Mouse (Mus musculus) liver, adult 10 weeks (tissue): ENCODE results near the gene Fkbp9. TPM values are rescaled to one million over a fixed set of nuclear protein-coding genes. Genes with fewer than 3 reads are reported as not detected.

ENCODE experiments used
- polyA plus RNA-seq: library from polyadenylated mRNA; stranded (reverse); fragments of 350-450 nt; fragmentation: Illumina TruSeq; extraction: RNeasy Lipid Tissue Mini Kit (QIAGEN cat#74804); gene quantifications from one replicate; pipeline ENCODE4 v1.2.3, GENCODE M21; 2014; ENCODE audit warnings: low read depth, low replicate concordance

Fkbp9 gene
- 18.3 TPM for polyA plus RNA-seq

DNA sequence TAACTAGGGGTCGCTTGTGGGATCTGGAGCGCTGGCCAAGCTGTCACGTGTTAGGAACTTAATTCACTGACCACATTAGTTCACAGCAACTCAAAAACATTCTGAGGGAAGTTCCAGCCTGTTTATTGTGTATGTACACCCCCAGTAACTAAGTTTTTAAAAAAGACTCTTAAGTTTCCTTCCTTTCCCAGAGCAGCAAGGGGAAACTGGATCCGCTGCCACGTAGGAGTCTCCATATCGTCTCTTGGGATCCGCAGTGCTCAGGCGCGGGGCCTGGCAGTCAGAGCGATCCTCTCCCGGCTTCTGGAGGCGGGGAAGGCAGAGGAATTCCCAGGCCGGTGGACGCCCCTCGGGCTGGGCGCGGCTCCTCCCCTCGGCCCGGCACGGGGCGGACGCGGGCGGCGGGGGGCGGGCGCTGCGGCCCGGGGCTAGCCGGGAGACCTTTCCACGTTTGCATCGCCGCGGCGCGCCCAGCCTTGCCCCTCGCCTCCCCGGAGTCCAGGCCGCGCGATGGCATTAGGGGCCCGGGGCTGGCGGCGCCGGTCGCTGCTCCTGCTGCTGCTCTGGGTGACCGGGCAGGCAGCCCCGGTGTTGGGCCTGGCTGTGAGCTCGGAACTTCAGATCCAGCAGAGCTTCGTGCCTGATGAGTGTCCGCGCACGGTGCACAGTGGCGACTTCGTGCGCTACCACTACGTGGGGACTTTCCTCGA lies at the start of gene Fkbp9:
TSS of gene Fkbp9 (plus strand) at position 363 of the 710 bp plus-strand sequence.

DNA sequence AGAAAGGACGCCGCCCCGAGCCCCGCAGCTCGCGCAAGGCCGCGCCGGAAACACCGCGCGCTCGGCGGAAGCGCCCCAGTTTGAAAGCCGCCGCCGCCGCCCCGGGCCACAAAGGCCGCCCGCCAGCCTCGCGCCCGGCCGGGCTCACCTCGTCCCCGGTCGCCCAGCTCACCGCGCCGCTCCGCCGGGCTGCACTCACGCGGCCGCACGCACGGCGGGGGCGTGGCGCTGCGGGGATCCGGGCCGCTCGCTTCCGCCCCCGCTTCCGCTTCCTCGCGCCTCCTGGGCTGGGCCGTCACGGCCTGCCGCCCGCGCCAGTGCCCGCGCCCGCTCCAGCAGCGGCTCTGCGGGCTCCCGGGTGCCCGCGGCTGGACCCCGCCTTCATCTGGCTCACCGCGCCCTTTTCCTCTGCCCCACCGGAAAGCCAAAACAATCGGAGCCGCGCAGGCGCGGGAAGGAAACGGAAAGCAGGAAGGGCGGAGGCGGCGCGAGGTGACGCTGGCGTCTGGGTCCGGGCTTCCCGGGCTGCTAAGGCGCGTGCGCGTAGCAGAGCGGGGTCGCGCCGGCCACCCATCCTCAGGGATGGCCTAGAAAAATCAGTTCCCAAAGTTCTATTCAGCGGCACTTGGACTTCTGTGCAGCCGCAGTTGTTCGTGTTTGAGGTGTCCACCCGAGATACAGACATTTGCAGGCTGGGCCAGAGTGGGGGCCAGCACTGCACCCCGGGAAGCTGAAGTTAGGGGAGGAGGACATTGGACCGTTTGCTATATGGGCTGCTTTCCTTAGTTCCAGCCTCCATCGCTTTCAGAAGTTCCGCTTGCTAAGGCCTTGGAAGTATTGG lies 34.3 kb upstream of the Fkbp9 start, which contains the start of gene Kbtbd2:
TSS of gene Kbtbd2 (minus strand) at position 503 of the 841 bp plus-strand sequence.

DNA sequence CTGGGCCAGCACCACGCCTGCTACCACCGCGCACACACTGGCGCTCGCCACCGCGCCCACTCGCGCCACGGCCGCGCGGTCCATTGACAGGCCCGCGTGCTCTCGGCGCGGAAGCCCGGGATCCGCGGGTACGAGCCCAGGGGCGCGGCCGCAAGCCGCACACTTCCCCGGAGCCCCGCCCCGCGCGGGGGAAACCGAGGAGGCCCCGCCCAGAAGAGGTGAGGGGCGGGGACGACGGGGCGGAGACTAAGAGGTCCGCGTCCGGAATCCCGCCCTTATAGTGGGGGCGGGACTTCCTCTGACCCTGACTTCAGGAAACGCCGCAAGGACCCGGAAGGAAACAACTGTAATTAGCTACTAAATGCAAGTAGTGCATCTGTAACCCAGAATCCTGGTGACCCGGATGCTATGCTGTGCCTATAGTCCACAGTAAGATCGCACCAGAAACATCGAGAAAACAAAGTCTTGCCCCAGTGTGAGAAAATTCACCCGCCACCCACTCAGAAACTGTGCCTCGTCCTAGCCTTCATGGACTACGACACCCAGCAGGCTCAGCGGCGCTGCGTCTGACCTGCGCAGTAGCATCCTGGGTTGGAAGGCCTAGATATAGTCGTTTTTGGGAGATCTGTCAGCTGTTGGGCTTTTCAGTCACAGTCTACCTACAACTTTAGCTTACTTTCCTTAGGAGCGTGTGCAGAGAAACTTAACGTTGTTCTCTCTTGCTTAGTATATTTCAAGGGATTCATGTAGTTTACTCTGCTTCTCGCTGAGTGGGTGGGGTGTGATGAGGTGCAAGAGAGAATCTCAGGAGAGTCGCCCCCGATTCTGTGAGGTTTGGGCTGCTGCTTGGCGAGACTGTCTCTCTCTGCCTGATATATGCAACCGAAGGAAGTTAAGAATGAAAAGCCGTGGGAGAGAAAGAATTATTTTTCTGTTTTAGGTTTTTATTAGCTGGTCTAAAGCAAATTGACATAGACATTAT lies 92.2 kb downstream of the Fkbp9 start, which contains the start of the genes Nt5c3 and Vmn1r4:
TSS of gene Nt5c3 (minus strand) at position 207 of the 982 bp plus-strand sequence.
TSS of gene Vmn1r4 (plus strand) at position 290 of the 982 bp plus-strand sequence.

Other genes starting within 250 kb of the Fkbp9 start
- gene Lsm5, start 127.3 kb upstream of the Fkbp9 start, polyA plus RNA-seq: 46.1 TPM
- 18.9 TPM for gene Avl9, start 117.2 kb upstream of the Fkbp9 start, polyA plus RNA-seq
- 21.0 TPM for gene Kbtbd2, start 34.2 kb upstream of the Fkbp9 start, polyA plus RNA-seq
- 65.5 TPM for gene Nt5c3, start 91.9 kb downstream of the Fkbp9 start, polyA plus RNA-seq
- gene Vmn1r4, start 92.0 kb downstream of the Fkbp9 start, polyA plus RNA-seq: 0.42 TPM
- not detected for gene Vmn1r5, start 138.2 kb downstream of the Fkbp9 start, polyA plus RNA-seq
- not detected for gene Vmn1r6, start 165.2 kb downstream of the Fkbp9 start, polyA plus RNA-seq
- gene Vmn1r7, start 193.3 kb downstream of the Fkbp9 start, polyA plus RNA-seq: not detected
- not detected for gene Vmn1r8, start 200.2 kb downstream of the Fkbp9 start, polyA plus RNA-seq
- gene Vmn1r9, start 234.7 kb downstream of the Fkbp9 start, polyA plus RNA-seq: not detected